23 mouse cellular contexts compared by ENCODE assay signal in the genomic region with DNA sequence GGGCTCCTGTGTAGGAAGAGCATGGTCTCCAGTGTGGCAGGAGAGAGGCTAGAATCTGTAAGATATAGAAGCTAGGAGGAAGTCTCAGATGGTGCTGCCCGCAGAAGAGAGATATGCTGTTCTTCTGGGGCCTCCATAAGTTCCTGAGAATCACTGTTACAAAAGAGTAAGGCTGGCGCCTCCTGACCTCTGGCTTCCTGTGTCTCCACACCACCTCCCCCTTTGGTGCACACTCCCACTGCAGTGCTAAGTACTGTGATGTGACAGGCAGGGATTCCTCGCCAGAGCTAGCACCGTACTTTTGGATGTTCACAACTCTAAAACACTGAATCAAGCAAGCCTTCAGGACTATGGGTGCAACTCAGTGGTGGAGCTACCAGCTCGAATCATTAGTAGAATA.
DNase-seq lines count a peak whose midpoint lies in the region; ATAC-seq and TF ChIP-seq lines count a peak whose summit lies in the region.
"Had no signal": no experiment of that assay in that cellular context is flagged by ENCODE, and none has a peak within 500 bp of the region (broad histone marks: within the 10 kb centered on the region; RNA-seq: fewer than 3 reads in every experiment).

No protein-coding gene starts in this region.

- H3K36me3 ChIP-seq in heart, embryonic 12.5 days: peaks cover 35% of the 10 kb centered on the region
- H3K36me3 ChIP-seq in kidney, embryonic 16.5 days (ENCODE audit: insufficient read depth, low read length): peaks cover 25% of the 10 kb centered on the region
- H3K36me3 ChIP-seq in liver, postnatal 0 days (replicated peaks; ENCODE audit: insufficient read depth, low read length): peaks cover under 1% of the 10 kb centered on the region; the same call in 1 of the 2 replicates
- H3K36me3 ChIP-seq in neural tube, embryonic 15.5 days: 0 out of 2 replicates have a peak, but pooled peaks cover 3% of the 10 kb centered on the region

- WGBS in heart, embryonic 12.5 days: 58% methylated on average over 5 of the region's 5 CpGs
- 31% methylated on average over 5 of the region's 5 CpGs for WGBS in kidney, embryonic 16.5 days
- 32% methylated on average over 5 of the region's 5 CpGs for WGBS in liver, postnatal 0 days (ENCODE audit: insufficient replicate concordance)
- 92% methylated on average over 5 of the region's 5 CpGs for WGBS in neural tube, embryonic 15.5 days

- no peak overlapping the region for H3K4me3 ChIP-seq in heart, embryonic 12.5 days
- H3K4me3 ChIP-seq in kidney, embryonic 16.5 days (ENCODE audit: low read length): no peak overlapping the region
- H3K4me3 ChIP-seq in liver, postnatal 0 days (ENCODE audit: low read depth, low read length): no peak overlapping the region
- H3K4me3 ChIP-seq in layer of hippocampus, adult 2 months: no peak overlapping the region
- H3K4me3 ChIP-seq in neural tube, embryonic 15.5 days (replicated peaks): no peak overlapping the region
- H3K4me3 ChIP-seq: embryonic facial prominence, embryonic 10.5 days; forebrain, embryonic 13.5 days; heart, adult 2 months; heart, embryonic 15.5 days; hindbrain, embryonic 10.5 days had no signal

- H3K27me3 ChIP-seq in heart, embryonic 12.5 days (replicated peaks): no peaks in the 10 kb centered on the region
- H3K27me3 ChIP-seq in kidney, embryonic 16.5 days (ENCODE audit: insufficient read depth, low read length): no peaks in the 10 kb centered on the region
- no peaks in the 10 kb centered on the region for H3K27me3 ChIP-seq in liver, postnatal 0 days (ENCODE audit: insufficient read depth, low read length)
- no peaks in the 10 kb centered on the region for H3K27me3 ChIP-seq in neural tube, embryonic 15.5 days (replicated peaks)
- H3K27me3 ChIP-seq: CH12.LX; forebrain, embryonic 13.5 days; heart, embryonic 15.5 days; Patski had no signal

- no peak overlapping the region for H3K9ac ChIP-seq in heart, embryonic 12.5 days
- no peak overlapping the region for H3K9ac ChIP-seq in kidney, embryonic 16.5 days (replicated peaks; ENCODE audit: low read length)
- no peak overlapping the region for H3K9ac ChIP-seq in liver, postnatal 0 days (replicated peaks)
- H3K9ac ChIP-seq in neural tube, embryonic 15.5 days (replicated peaks): no peak overlapping the region
- H3K9ac ChIP-seq: forebrain, embryonic 13.5 days; forebrain, postnatal 0 days; heart, embryonic 15.5 days; hindbrain, embryonic 14.5 days had no signal

- DNase-seq in heart, adult 11 months: no peak
- no peak for DNase-seq in kidney, postnatal 4 days
- DNase-seq in 416B (ENCODE audit: low read depth): peak; percentile 62
- peak; percentile 25 for DNase-seq in liver, postnatal 0 days
- no peak for DNase-seq in layer of hippocampus, adult 2 months (ENCODE audit: low spot score in 2 of 2)
- DNase-seq: adrenal gland, postnatal 14 days; cerebellum, adult 11-12 months; cerebellum, adult 9-10 months; cerebellum, postnatal 36 days; forebrain, postnatal 0 days; gastrocnemius, postnatal 25 days; heart, adult 2 months had no signal

- 0 out of 2 replicates have a peak, but pooled peaks have one; percentile 51 for ATAC-seq in heart, embryonic 12.5 days (ENCODE audit: insufficient number of reproducible peaks, low FRiP score)
- peak; percentile 58 for ATAC-seq in kidney, embryonic 16.5 days (ENCODE audit: low FRiP score, low TSS enrichment)
- no peak; the same call in 1 of the 2 replicates for ATAC-seq in liver, postnatal 0 days
- ATAC-seq in neural tube, embryonic 15.5 days (ENCODE audit: low FRiP score): no peak
- ATAC-seq: activated CD4-positive, CD25-positive, alpha-beta regulatory T cell, adult 4 months; forebrain, embryonic 13.5 days; forebrain, postnatal 0 days; Patski had no signal

- TF ChIP-seq CTCF in liver, postnatal 0 days (IDR thresholded peaks at IDR 0.05; ENCODE audit: low read depth): no peak
- TF ChIP-seq CTCF in layer of hippocampus, adult 2 months (conservative IDR thresholded peaks at IDR 0.05): no peak

- TF ChIP-seq EP300 in liver, postnatal 0 days (IDR thresholded peaks at IDR 0.05; ENCODE audit: low read depth): no peak

- no peak overlapping the region for H3K4me2 ChIP-seq in heart, embryonic 12.5 days
- no peak overlapping the region for H3K4me2 ChIP-seq in kidney, embryonic 16.5 days (replicated peaks; ENCODE audit: low read depth, low read length)
- no peak overlapping the region for H3K4me2 ChIP-seq in liver, postnatal 0 days (ENCODE audit: low read depth, low read length)
- H3K4me2 ChIP-seq in neural tube, embryonic 15.5 days: no peak overlapping the region
- H3K4me2 ChIP-seq: forebrain, embryonic 13.5 days; heart, embryonic 15.5 days; hindbrain, embryonic 14.5 days had no signal

- H3K27ac ChIP-seq in heart, embryonic 12.5 days (ENCODE audit: poor library complexity, severe bottlenecking): no peak overlapping the region
- peak overlapping the region; percentile 9; the same call in 1 of the 2 replicates for H3K27ac ChIP-seq in kidney, embryonic 16.5 days (ENCODE audit: low read length)
- no peak overlapping the region for H3K27ac ChIP-seq in liver, postnatal 0 days (ENCODE audit: low read depth)
- no peak overlapping the region for H3K27ac ChIP-seq in layer of hippocampus, adult 2 months
- no peak overlapping the region for H3K27ac ChIP-seq in neural tube, embryonic 15.5 days (replicated peaks)
- H3K27ac ChIP-seq: embryonic facial prominence, embryonic 10.5 days; forebrain, embryonic 13.5 days; heart, adult 2 months; heart, embryonic 15.5 days; hindbrain, embryonic 10.5 days; hindbrain, embryonic 14.5 days had no signal

- H3K4me1 ChIP-seq in heart, embryonic 12.5 days (replicated peaks): peaks cover 22% of the 10 kb centered on the region
- peaks cover 34% of the 10 kb centered on the region for H3K4me1 ChIP-seq in kidney, embryonic 16.5 days (ENCODE audit: insufficient read depth, low read length)
- peaks cover 4% of the 10 kb centered on the region for H3K4me1 ChIP-seq in liver, postnatal 0 days (ENCODE audit: insufficient read depth)
- H3K4me1 ChIP-seq in neural tube, embryonic 15.5 days: peaks cover 17% of the 10 kb centered on the region

- H3K9me3 ChIP-seq in heart, embryonic 12.5 days (replicated peaks): no peaks in the 10 kb centered on the region
- H3K9me3 ChIP-seq in kidney, embryonic 16.5 days (ENCODE audit: low read length): peaks cover 4% of the 10 kb centered on the region
- H3K9me3 ChIP-seq in liver, postnatal 0 days (ENCODE audit: low read length): no peaks in the 10 kb centered on the region
- H3K9me3 ChIP-seq in neural tube, embryonic 15.5 days (replicated peaks): no peaks in the 10 kb centered on the region
- H3K9me3 ChIP-seq: embryonic facial prominence, embryonic 10.5 days; forebrain, embryonic 13.5 days; heart, embryonic 15.5 days; hindbrain, embryonic 10.5 days had no signal

Comparison
In these comparisons a context has a peak if more than half of its experiments do, and no peak if none do; other contexts are left out.
1. ATAC-seq: peak in heart, embryonic 12.5 days (single experiment) and kidney, embryonic 16.5 days (single experiment); none in liver, postnatal 0 days (single experiment) and neural tube, embryonic 15.5 days (single experiment).
2. DNase-seq: peak in 416B (single experiment) and liver, postnatal 0 days (single experiment); none in heart, adult 11 months (single experiment), kidney, postnatal 4 days (0 of 2) and layer of hippocampus, adult 2 months (0 of 2).